Mouse (Mus musculus): Measurements from ENCODE around the gene Uqcc3.

DNA sequence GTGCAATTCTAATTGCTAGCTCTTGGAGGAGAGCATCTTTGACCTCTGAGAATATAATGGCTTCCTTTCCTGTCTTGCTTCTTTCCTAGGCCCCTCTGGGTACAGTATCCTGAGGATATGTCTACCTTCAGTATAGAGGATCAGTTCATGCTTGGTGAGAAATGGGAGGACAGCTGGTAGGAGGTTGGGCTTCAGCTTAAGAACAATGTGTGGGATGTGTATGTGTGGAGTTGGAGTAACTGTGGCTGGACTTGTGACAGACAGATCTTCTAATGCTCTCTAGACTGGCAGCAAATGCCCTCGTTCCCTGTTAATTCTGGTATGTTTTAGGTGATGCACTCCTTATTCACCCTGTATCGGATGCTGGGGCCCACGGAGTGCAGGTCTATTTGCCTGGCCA lies 33.5 kb upstream of the Uqcc3 start:
- TF ChIP-seq POLR2A (IDR thresholded peaks at IDR 0.05; ENCODE audit: control insufficient read depth, low read depth, low read length), result no peak
- no peak for TF ChIP-seq CTCF (IDR thresholded peaks at IDR 0.05; ENCODE audit: control insufficient read depth, insufficient read depth, insufficient replicate concordance, low read depth, low read length)
